Mouse (Mus musculus): ENCODE data around the gene Fcer1a.
"Not testable (repeated sequence)": the region's sequence is repeated elsewhere in the genome, so short reads cannot be mapped to it uniquely, and the experiment has no call there.

DNA sequence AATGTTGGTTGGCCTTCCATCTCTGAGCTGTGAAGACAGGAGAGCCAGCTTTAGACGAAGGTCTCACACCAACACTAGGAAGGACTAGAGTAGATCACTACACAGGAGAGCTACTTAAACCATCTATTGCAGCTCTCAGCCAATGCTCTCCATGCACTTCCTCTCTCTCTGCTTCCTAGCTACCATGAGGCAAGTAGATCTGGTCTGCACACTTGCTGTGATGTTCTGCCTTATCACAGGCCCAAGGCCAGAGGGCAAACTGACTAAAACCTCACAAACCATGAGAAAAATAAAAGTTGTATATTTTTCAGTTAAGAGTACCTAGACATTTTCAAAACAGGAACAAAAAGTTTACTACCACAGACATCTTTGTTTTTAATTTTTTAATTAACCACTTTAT is 10.0 kb upstream of the Fcer1a start:
- not testable (repeated sequence) for TF ChIP-seq CTCF (conservative IDR thresholded peaks at IDR 0.05; ENCODE audit: low read length); NANOG (IDR thresholded peaks at IDR 0.05; ENCODE audit: borderline replicate concordance, low read length)
